Mouse (Mus musculus) A20 (cell line): Measurements from ENCODE around the gene Ak8.

Experiments
- DNase-seq: peaks from one replicate; pipeline ENCODE4 v3.0.0-alpha.2; 2011; ENCODE audit warnings: low read depth, low spot score

The Ak8 gene

GRCm38 (mm10) chr2:28794623-28795022, 94.7 kb downstream of the Ak8 start:
- DNase-seq = peak; percentile 7

DNA sequence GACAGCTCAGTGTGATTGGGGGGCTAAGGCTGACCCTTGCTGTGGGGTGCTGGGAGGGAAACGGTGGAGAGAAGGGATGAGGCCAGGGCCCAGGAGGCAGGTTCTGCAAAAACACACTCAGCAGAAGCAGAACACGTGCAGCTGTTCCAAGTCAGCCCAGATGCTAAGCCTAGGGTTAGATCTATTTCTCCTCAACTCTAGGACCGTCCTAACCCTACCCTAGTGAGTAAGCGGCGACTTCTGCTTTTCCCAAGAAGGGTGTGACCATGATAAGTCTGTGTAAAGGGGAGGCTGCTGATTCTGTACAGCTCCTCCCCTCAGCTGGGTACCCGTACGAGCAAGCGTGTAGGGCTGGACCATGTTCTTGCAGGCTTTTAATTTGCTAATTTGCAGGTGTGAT, 96.3 kb downstream of the Ak8 start:
- DNase-seq = peak; percentile 13

DNA sequence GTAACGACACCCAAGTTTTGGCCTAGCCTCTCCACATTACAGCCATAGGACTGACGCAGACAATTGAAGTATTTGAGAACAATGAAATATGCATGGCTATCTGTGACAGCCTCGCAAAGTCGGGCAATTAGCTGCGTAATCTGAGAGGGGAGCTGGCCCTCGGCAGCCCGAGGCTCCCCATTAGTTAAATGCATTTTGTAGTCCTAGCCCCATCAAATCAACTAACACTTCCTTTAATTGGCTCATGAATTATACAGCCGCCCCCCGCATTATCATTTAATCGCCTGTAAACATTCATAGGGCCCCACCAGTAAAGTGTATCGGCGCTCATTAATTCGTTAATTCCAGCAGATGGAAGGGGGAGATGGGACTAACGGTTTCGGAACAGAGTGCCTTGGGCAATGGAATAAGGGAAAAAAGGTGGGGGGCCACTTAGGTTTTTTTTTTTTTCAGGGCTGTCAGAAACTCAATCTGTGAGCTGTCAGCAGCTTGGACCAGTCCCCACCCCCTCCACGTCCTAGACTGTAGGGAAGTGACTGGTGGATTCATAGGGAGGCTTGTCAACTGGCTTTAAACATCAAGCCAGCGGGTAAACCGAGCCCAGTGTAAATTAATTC, 97.6 kb downstream of the Ak8 start:
- DNase-seq = no peak

- DNase-seq = no peak
Measured at GRCm38 (mm10) chr2:28798390-28798789, 98.4 kb downstream of the Ak8 start.

GRCm38 (mm10) chr2:28799575-28799974, 99.6 kb downstream of the Ak8 start:
- no peak for DNase-seq

DNA sequence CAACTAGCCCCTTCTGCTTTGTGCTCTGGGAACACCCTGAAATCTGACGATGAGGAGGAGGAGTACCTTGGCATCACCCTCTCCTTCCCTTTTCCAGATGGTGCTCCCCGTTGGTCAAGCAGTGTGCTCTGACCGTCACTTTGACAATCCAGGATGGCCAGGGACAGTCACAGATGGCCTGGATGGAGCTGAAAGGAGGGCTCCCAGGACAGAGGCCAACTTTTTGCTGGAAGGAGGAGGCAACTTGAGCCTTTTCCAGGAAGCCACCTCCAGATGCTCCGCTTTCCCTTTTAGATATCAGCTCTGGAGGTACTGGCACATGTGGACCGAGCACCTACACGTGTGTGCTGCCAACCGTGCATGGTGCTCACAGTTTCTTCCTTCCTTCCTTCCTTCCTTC, 103.4 kb downstream of the Ak8 start:
- no peak for DNase-seq

DNA sequence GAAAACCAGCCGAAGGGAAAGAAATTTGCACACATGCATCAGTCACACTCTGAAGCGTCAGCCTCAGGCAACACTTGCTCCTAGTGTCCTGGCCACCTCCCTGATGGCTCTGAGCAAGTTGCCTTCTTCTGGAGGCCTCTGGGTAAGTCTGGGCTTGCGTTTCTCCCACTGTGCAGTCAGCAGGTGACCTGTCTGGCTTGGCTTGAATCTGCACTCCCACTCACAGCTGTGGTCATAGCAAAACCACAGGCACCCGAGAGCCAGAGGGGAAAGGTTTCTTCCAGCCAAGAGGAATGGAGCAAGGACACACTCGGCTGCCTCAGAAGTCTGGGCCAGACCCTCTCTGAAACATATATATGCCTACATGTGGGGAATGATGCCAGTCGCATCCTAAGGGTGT, 108.9 kb downstream of the Ak8 start:
- no peak for DNase-seq

- no peak for DNase-seq
Measured at GRCm38 (mm10) chr2:28810260-28811013, 110.5 kb downstream of the Ak8 start.

DNA sequence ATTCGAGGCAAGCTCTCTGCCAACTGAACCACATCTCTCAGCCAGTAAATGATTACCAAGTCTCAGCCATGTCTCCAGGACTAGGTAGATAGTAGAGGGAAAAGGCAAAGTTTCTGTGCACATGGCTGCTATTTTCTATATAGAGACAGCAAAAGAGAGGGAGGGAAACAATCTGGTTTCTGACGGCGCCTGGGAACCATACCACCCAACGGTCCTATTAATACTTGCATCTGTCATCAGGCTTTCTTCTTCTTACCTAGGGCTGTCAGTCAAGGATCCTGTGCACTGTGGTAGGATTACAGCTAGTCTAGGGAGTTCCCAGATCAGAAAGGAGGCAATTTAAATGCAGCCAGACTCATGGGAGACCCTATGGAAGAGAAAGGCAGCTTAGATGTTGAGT, 118.9 kb downstream of the Ak8 start:
- DNase-seq = no peak

GRCm38 (mm10) chr2:28829265-28829664, 129.3 kb downstream of the Ak8 start:
- DNase-seq = no peak

- no peak for DNase-seq
Measured at GRCm38 (mm10) chr2:28836181-28836940, 136.4 kb downstream of the Ak8 start.

DNA sequence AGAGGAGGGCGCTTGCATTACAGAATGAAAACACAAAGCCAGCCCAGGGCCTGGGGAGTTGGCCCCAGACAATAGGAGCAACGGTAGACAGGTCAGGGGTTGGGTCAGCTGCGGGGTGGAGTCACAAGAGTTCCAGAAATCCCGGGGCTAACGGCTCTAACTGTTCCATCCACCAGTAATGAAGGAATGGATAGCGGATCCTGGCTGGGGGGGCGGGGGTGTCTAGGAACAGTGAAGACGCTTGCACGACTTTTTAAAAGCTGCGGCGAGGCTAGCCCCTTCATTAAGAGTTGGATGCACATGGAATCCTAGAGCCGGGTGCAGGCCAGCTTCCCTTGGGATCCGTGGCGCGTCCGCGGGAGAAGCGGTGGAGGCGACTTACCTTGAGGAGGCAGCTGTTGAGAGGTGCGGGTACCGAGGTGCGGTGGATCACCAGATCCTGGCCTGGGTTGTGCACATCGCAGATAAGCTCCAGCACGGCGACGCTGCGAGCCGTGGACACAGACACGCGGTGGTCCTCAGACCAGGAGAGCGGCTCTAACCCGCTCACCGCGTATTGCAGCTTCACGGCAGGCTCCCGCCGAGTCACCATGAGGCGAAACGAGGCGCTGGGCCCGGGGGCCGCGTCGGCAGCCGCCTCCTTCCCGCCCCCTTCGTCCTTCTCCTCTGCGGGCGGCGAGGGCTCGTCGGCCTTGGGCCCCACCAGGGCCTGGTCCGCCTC, 139.7 kb downstream of the Ak8 start:
- peak; percentile 44 for DNase-seq

GRCm38 (mm10) chr2:28840222-28840951, 140.4 kb downstream of the Ak8 start, which contains the start of the genes Gtf3c4 and Ddx31:
Gtf3c4 (minus strand) TSS chr2:28840360.
Ddx31 (plus strand) TSS chr2:28840406.
- DNase-seq = peak; percentile 98

DNA sequence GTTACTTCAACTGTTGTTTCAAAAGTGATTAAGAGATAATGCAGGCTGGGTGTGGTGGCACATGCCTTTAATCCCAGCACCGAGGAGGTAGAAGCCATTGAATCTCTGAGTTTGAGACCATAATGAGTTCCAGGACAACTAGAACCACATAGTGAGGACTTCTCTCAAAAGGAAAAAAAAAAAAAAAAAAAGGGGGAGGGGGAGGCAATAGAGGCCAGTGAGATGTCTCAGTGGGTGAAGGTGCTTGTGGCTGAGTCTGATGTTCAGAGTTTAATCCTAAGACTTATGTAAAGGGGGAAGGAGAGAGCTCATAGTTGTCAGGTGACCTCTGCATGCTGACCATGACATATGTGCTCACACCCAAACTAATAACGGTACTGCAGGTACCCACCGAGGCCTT, 142.1 kb downstream of the Ak8 start:
- DNase-seq = no peak

DNA sequence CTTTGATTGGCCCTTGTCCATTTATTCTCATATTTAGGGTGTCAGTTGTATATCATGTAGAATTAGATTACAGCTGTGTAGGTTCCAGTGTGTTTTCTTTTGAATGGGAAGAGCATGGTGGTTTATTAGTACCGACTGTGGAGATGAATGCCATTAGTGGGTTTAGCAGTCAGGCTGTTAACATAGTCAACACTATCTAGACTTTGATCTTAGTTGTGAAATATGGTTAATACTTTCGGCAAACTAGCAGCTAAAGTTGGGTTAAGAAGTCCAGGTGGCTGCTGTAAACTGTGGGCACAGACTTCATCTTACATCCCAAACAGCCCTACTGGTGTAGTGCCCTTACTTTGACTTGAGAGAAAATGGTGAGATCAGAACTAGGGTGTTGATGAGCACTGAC, 148.9 kb downstream of the Ak8 start:
- DNase-seq = no peak

DNA sequence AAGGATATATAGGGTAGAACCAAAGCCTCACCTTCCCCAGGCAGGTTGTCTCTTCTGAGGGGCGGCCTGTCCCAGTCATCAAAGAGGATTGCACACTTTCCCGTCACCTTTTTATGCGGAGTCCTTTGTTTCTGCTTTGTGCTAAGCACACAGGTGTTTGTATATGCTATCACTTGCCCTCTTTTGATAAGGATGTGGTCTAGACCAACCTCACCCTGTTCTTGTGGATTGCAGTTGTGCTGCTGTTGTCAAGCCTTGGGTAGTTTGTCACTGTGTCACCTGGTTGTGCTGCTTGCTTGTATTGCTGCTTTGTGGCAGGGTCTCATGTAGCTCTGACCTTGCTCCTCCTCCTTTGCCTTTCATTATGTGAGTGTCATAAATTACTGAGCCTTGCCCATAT, 152.6 kb downstream of the Ak8 start:
- no peak for DNase-seq

- no peak for DNase-seq
Measured at GRCm38 (mm10) chr2:28855773-28856172, 155.8 kb downstream of the Ak8 start.

DNA sequence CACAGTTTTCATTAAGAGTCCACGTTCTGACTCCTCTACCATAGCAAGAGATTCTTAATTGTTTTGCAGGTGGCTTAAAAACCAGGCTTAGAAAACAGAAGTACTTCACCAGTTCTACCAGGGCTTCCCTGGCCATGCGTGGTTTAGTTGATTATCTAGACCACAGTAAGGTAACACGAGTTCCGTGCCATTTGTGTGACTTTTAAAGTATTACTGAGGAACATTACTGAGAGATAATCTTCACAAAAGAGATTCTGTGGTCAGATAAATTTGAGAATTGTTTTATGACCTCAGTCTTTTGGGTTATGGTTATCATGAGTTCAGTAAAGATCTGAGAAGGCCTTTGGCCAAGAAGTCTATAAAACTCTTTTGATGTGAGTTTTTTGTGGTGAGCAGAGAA, 159.3 kb downstream of the Ak8 start:
- no peak for DNase-seq

GRCm38 (mm10) chr2:28860678-28861423, 160.9 kb downstream of the Ak8 start:
- no peak for DNase-seq
